Mouse (Mus musculus) c-Kit-negative CD71-positive TER-119-positive erythroid progenitor cells, embryonic 14.5 days (primary cell): ENCODE measurements around the gene 4930524N10Rik.

Experiments
- DNase-seq: peaks from one replicate; pipeline ENCODE4 v3.0.0-alpha.2; 2013; ENCODE audit warnings: low read depth, low spot score

4930524N10Rik gene

DNA sequence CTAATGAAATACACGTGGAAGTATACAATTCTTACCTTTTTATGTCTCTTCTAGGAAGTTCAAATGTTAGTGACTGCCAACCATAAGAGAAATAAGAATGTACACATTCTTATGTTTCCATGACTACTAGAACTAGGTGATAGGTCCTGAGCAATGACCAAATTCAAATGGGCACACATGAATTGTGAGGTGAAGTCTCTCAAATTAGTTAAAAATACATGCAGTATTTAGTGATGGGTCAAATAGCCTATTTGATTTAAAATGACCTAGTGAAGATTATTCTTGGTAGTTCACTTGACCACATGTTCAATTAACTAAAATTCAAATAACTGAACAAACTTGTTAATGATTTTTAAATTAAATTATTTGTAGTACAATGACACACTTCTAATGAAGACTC lies at the start of gene 4930524N10Rik:
Gene 4930524N10Rik (minus strand): TSS at position 101 of the 400 bp plus-strand sequence.
- DNase-seq = no peak

GRCm38 (mm10) chrX:154350042-154350441 lies 6.8 kb upstream of the 4930524N10Rik start:
- DNase-seq = no peak

DNA sequence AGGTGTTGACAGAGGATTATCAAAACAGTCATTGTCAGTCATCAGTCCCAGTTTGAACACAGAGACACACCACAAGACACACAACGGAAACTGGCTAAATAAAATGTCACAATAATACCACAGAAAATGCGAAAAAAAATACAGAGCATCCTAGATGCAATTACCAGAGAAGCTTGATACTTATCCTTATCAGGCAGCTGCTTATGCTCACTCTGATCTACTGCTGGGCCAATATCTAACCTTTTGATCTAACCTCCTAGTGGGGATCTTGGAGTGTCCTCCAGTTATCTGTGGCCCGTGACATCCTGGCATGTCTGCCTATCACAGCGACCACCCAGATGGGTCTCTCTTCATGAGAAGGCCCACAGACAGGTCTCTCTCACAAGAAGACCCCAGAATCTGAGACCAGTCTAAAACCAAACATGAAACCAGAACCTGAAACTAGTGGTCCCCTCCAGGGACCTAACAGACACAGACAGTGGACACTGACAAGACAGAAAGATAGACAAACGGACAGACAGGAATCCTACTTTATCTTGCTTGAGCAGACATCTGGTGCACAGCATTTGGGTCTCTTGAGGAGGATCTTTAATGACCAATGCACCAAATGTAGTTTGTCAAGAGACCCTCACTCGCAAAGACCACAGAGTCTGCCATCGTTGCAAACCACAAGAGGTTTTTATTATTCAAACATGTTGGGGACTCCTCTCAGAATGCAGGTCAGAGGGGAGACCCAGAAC lies 6.3 kb upstream of the 4930524N10Rik start:
- DNase-seq = no peak

- no peak for DNase-seq
These were observed 4.7 kb upstream of the 4930524N10Rik start for GRCm38 (mm10) chrX:154347933-154348332.
